Mouse (Mus musculus): ENCODE measurements around the gene Trim67.

DNA sequence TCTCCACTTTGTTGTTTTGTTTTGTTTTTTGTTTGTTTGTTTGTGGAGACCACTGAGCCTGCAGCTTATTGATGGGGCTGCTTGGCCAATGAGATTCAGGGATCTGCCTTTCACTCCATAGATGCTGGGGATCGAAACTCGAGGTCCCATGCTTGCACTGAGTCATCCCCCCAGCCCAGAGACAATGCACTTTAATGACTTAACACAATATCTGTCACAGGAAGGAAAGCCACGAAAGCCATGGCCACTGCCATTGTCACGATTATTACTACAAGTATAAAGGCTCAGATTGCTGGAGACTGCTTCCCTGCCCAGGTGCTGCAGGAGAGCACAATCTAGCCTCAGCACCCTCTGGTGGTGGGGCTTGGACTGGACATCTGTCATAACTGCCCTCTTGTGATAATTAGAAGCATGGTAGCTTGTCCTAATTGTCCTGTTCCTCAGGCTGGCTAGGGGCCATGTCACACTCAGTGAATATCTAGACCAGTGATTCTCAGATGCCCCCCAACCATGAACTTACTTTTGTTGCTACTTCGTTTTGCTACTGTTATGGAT, 17.2 kb downstream of the Trim67 start:
- peak; percentile 44; the same call in 1 of the 2 replicates for TF ChIP-seq CTCF (IDR thresholded peaks at IDR 0.05; ENCODE audit: borderline replicate concordance, insufficient read depth, low read depth, low read length)
- TF ChIP-seq POLR2A (IDR thresholded peaks at IDR 0.05; ENCODE audit: borderline replicate concordance, insufficient read depth, low read length) = no peak
